Mouse (Mus musculus): Measurements from ENCODE around the gene Grb2. TPM values are rescaled to one million over a fixed set of nuclear protein-coding genes. Genes with fewer than 3 reads are reported as not detected.
"Not testable (repeated sequence)": the region's sequence is repeated elsewhere in the genome, so short reads cannot be mapped to it uniquely, and the experiment has no call there.

The Grb2 gene
- polyA plus RNA-seq, 1 experiment from 2014 or later: 103 TPM

DNA sequence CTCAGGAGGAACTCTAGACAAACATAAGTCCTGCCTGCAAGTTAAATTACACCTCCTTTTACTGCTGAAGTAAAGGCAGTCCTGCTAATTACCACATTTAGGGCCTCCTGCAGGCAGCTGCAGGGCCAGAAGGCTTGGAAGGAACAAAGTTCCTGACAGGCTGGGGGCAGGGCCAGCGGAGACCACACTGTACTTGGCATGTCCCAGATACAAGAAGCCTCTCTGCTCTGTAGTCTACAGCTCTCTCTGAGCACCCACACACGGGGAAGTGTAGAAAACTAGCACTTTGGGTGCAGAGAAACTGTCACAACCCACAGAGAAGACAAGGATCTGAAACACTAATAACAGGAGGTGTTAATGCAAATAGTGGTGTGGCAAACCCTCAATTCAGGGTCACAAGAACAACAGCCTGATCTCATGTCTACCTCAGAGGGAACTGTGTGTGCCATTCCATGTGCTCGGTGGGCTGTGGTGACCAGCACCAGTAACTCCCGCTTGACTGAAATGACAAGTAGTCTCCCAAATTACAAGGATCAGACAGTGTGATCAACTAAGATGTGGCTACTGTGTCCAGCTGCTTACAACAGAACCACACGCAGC is 37.8 kb downstream of the Grb2 start:
- Histone ChIP-seq H3K4me2 (no peak overlapping the region), H3K4me3 (no peak overlapping the region), H3K27me3 (no peaks in the 10 kb centered on the region), H3K27ac (peak overlapping the region; percentile 73), H3K9me3 (replicated peaks) (no peaks in the 10 kb centered on the region), H3K9ac (0 out of 2 replicates have a peak overlapping the region, but pooled peaks have one; percentile 15), H3K36me3 (no peaks in the 10 kb centered on the region), H3K4me1 (replicated peaks) (peaks cover 51% of the 10 kb centered on the region)
- WGBS: 29% methylated on average over 5 of the region's 5 CpGs
- ATAC-seq (replicated peaks; ENCODE audit: insufficient number of reproducible peaks, insufficient read depth, low FRiP score, low read depth): no peak

DNA sequence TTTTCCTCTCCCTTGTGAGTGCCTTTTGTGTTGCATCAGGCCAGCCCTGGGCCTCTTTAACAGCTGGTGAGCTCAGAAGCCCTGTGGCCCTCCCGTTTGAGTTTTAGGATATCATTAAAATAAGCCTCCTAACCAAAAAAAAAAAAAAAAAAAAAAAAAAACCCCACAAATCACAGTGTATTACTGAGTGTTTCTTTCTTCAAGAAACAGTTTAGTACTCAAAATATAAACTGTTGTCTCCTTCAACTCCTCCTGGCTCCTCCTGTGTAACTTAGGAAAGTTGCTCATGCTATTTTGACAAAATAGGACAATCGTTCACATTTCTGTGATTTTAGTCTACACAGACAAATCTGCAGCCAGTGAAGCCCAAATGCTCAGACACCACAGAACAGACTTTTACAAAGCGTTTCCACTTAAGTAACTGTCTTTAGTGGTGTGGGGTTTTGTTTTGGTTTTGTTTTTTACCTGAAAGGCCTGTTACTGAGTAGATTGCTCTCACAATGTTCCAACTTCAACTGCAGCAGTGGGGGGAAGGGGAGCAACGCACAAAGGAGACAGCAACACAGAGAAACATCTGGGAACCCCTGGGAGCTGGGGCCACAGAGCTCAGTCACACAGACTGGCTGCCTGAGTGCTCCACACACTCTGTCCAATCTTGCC is 44.6 kb downstream of the Grb2 start:
- H3K9ac ChIP-seq: no peak overlapping the region
- no peak overlapping the region for H3K4me3 ChIP-seq
- H3K9me3 ChIP-seq (replicated peaks): no peaks in the 10 kb centered on the region
- H3K4me1 ChIP-seq (replicated peaks): peaks cover 14% of the 10 kb centered on the region
- ATAC-seq (replicated peaks; ENCODE audit: insufficient number of reproducible peaks, insufficient read depth, low FRiP score, low read depth): no peak
- 70% methylated on average over 4 of the region's 4 CpGs for WGBS
- H3K27me3 ChIP-seq: no peaks in the 10 kb centered on the region
- H3K36me3 ChIP-seq: peaks cover 9% of the 10 kb centered on the region
- peak overlapping the region; percentile 24; the same call in 1 of the 2 replicates for H3K27ac ChIP-seq
- no peak overlapping the region for H3K4me2 ChIP-seq

DNA sequence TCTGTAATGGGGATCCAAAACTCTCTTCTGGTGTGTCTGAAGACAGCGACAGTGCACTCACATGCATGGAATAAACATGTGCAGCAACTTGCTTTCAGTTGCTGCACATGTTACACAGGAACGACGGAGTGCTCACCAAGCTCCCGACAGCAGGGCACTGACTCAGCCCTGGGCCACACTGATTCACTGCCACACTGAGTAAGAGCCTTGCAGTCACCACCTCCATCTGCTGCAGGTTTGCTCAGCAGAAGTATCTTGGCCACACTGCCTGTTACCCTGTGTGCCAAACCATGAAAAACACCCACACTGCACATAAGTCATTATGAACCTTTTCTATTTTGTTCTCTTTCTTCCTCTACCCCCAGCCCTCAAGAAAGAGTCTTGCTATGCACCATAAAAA is 48.0 kb downstream of the Grb2 start:
- 93% methylated on average over 4 of the region's 4 CpGs for WGBS
- no peak overlapping the region for H3K27ac ChIP-seq
- no peaks in the 10 kb centered on the region for H3K27me3 ChIP-seq
- no peak for ATAC-seq (replicated peaks; ENCODE audit: insufficient number of reproducible peaks, insufficient read depth, low FRiP score, low read depth)
- no peak overlapping the region for H3K4me3 ChIP-seq
- peaks cover 8% of the 10 kb centered on the region for H3K4me1 ChIP-seq (replicated peaks)
- no peak overlapping the region for H3K4me2 ChIP-seq
- H3K9ac ChIP-seq: no peak overlapping the region
- H3K9me3 ChIP-seq (replicated peaks): no peaks in the 10 kb centered on the region
- peaks cover 9% of the 10 kb centered on the region for H3K36me3 ChIP-seq

DNA sequence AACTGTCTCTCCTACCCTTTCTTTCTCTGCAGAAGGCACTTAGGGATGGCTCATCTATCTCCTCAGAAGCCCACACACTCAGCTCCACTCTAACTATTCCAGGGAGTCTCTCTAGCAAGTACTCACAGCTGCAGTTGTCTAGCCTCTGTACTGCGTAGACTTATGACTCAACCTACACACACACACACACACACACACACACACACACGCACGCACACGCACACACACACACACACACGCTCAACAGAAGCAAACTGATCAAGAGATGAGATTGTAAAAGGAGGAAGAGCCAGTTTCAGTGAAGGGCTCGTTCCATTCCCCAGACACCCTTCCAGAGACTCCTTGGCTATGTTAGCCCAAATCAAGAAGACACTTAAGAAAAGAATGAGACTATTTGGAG is 49.9 kb downstream of the Grb2 start:
- Histone ChIP-seq H3K4me3 (no peak overlapping the region), H3K4me1 (replicated peaks) (peaks cover 11% of the 10 kb centered on the region), H3K9ac (no peak overlapping the region), H3K27me3 (no peaks in the 10 kb centered on the region), H3K9me3 (replicated peaks) (no peaks in the 10 kb centered on the region), H3K4me2 (no peak overlapping the region), H3K36me3 (peaks cover 21% of the 10 kb centered on the region), H3K27ac (no peak overlapping the region)
- no peak for ATAC-seq (replicated peaks; ENCODE audit: insufficient number of reproducible peaks, insufficient read depth, low FRiP score, low read depth)
- 83% methylated on average over 6 of the region's 6 CpGs for WGBS

DNA sequence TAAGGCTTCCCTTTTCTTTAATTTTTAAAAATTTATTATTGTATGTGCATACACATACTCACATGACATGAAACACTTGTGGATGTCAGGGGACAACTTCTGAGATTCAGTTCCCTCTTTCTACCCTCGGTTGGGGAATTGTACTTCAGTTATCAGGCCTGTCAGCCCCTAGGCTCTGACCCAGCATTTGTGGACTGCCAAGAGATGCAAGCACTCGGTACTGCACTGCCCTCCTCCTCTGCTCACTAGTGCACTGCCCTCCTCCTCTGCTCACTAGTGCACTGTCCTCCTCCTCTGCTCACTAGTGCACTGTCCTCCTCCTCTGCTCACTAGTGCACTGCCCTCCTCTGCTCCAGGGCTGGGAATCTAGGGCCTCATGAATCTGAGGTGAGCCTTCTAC is 54.3 kb downstream of the Grb2 start:
- Histone ChIP-seq H3K36me3 (peaks cover 15% of the 10 kb centered on the region), H3K27me3 (no peaks in the 10 kb centered on the region), H3K4me1 (replicated peaks) (peaks cover 33% of the 10 kb centered on the region), H3K4me3 (no peak overlapping the region), H3K4me2 (no peak overlapping the region), H3K9ac (no peak overlapping the region; the same call in 1 of the 2 replicates), H3K9me3 (replicated peaks) (no peaks in the 10 kb centered on the region), H3K27ac (peak overlapping the region; percentile 88; the same call in 1 of the 2 replicates)
- WGBS: 37% methylated on average over 2 of the region's 2 CpGs
- no peak for ATAC-seq (replicated peaks; ENCODE audit: insufficient number of reproducible peaks, insufficient read depth, low FRiP score, low read depth)

DNA sequence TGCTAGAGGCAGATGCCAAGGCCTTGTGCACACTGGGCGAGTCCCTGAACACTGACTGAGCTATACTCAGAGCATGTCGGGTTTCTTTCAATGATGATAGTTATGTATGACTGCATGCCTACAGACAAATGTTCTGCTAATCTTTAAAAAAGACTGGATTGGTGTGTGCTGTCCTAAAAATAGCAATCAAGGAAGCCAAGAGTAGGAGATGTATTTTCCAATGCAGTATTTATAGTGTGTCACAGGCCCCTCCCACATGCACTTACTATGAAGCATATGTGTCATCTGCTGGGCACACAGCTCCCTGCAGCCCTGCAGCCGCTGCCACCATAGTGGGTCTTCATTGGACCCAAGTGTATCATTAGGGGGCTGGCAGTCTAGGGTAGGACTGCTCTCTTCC is 55.2 kb downstream of the Grb2 start:
- H3K36me3 ChIP-seq: peaks cover 21% of the 10 kb centered on the region
- WGBS: 46% methylated on average over 3 of the region's 3 CpGs
- no peaks in the 10 kb centered on the region for H3K27me3 ChIP-seq
- peak overlapping the region; percentile 88 for H3K27ac ChIP-seq
- H3K4me3 ChIP-seq: no peak overlapping the region
- H3K9me3 ChIP-seq (replicated peaks): no peaks in the 10 kb centered on the region
- H3K4me2 ChIP-seq: peak overlapping the region; percentile 21
- H3K9ac ChIP-seq: no peak overlapping the region
- H3K4me1 ChIP-seq (replicated peaks): peaks cover 33% of the 10 kb centered on the region
- ATAC-seq (replicated peaks; ENCODE audit: insufficient number of reproducible peaks, insufficient read depth, low FRiP score, low read depth): peak; percentile 85

DNA sequence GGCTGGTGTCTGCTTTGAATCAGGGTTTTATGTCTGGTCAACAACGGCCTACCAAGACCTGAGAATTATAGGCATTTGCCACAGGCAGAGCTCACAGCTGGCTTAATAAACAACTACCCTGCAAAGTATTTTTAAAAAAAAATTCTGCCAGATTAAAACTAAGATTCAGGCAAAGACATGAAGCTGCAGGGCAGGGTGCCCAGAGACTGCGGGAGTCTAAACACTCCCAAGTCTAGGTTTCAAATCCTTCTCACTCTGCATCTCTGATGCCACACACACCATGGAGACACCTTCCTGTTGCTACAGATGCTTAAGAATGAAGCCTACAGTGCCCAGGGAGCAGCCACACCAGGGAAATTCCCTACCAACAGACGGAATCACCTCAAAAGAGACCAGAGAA is 56.7 kb downstream of the Grb2 start:
- ATAC-seq (replicated peaks; ENCODE audit: insufficient number of reproducible peaks, insufficient read depth, low FRiP score, low read depth): no peak

DNA sequence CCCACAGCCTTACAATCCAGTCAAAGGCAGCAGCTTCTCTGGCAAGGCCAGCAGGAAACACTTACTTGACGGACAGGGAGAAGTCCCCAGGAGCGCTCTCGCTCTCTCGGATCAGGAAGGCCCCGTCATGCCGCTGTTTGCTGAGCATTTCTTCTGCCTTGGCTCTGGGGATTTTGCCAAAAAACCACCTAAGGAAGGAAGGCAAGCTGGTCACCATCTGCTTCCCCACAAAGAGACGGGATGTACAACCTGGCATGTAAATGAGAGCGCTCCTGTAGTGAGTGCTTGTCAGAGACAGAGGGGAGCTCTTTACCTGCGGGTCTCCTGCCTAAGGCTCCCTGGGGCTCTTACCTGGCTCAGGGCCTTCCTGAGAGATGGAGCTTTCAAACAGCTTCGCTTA is 58.7 kb downstream of the Grb2 start:
- Histone ChIP-seq H3K9ac (no peak overlapping the region), H3K27me3 (no peaks in the 10 kb centered on the region), H3K27ac (peak overlapping the region; percentile 17; the same call in 1 of the 2 replicates), H3K4me3 (no peak overlapping the region), H3K9me3 (replicated peaks) (no peaks in the 10 kb centered on the region), H3K4me1 (replicated peaks) (peaks cover 33% of the 10 kb centered on the region), H3K36me3 (peaks cover 30% of the 10 kb centered on the region), H3K4me2 (no peak overlapping the region)
- ATAC-seq (replicated peaks; ENCODE audit: insufficient number of reproducible peaks, insufficient read depth, low FRiP score, low read depth): no peak
- WGBS: 49% methylated on average over 10 of the region's 10 CpGs

More for the DNA sequence above, 56.7 kb downstream of the Grb2 start:
- Histone ChIP-seq H3K9me3 (replicated peaks) (no peaks in the 10 kb centered on the region), H3K27ac (no peak overlapping the region), H3K36me3 (peaks cover 26% of the 10 kb centered on the region), H3K4me2 (no peak overlapping the region), H3K27me3 (no peaks in the 10 kb centered on the region), H3K9ac (no peak overlapping the region), H3K4me3 (no peak overlapping the region), H3K4me1 (replicated peaks) (peaks cover 33% of the 10 kb centered on the region)
- WGBS: 86% methylated on average over 3 of the region's 3 CpGs

DNA sequence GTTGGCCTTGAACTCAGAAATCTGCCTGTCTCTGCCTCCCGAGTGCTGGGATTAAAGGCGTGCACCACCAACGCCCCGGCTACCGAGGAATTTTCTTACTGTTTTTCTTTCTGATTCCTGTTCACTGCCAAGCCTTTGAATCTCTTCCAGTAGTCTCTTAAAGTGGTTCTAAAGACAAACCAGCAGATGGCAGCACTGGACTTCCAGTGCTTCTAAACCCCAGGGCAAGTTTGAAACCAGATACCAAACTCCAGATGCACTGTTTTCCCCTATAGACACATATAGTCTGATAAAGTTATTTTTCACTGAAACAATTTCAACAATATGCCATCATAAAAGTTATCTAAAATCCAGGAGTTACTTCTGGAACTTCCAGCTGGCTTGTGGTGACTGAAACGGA is 60.9 kb downstream of the Grb2 start:
- no peak overlapping the region for H3K4me2 ChIP-seq
- peaks cover 34% of the 10 kb centered on the region for H3K36me3 ChIP-seq
- no peak for ATAC-seq (replicated peaks; ENCODE audit: insufficient number of reproducible peaks, insufficient read depth, low FRiP score, low read depth)
- H3K9ac ChIP-seq: no peak overlapping the region
- H3K9me3 ChIP-seq (replicated peaks): no peaks in the 10 kb centered on the region
- no peaks in the 10 kb centered on the region for H3K27me3 ChIP-seq
- peaks cover 14% of the 10 kb centered on the region for H3K4me1 ChIP-seq (replicated peaks)
- no peak overlapping the region for H3K4me3 ChIP-seq
- H3K27ac ChIP-seq: no peak overlapping the region
- WGBS: 33% methylated on average over 6 of the region's 6 CpGs

DNA sequence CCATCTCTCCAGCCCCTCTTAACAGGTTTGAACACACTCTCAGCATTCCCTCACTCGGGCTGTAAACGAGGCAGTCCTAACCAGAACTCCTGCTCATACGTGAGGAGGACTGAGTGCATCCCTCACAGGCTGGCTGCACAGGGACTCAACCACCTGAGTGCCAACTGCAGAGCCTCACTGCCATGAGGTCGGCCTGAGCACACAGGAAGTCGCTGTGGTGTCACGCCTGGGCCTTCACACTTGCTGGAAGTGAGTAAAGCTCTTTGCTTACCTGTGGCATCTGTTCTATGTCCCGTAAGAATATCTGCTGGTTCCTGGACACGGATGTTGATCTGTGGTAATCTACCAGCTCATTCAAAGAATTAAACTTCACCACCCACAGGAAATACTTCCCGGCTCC is 62.0 kb downstream of the Grb2 start:
- Histone ChIP-seq H3K9me3 (replicated peaks) (no peaks in the 10 kb centered on the region), H3K36me3 (peaks cover 34% of the 10 kb centered on the region), H3K4me2 (no peak overlapping the region), H3K4me3 (no peak overlapping the region), H3K27me3 (no peaks in the 10 kb centered on the region), H3K9ac (no peak overlapping the region), H3K27ac (no peak overlapping the region), H3K4me1 (replicated peaks) (peaks cover 13% of the 10 kb centered on the region)
- ATAC-seq (replicated peaks; ENCODE audit: insufficient number of reproducible peaks, insufficient read depth, low FRiP score, low read depth): no peak
- WGBS: 91% methylated on average over 9 of the region's 9 CpGs

DNA sequence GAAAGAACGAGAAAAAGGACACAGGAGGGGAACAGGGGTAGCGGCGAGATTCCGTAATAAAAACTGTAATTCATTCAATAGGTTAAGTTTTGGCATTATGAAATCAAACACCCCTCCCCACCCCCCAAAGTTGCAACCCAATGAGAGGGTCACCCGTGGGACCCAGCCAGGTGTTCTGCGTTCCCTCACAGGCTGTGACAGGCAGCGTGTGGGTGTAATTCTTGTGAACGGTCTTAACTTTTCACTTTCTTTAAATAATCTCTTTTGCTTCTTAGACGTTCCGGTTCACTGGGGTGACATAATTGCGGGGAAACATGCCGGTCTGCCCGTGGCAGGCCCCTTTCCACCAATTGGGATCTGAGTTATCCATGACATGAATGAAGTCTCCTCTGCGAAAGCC is 62.9 kb downstream of the Grb2 start:
- H3K9ac ChIP-seq; H3K27ac ChIP-seq; ATAC-seq (replicated peaks; ENCODE audit: insufficient number of reproducible peaks, insufficient read depth, low FRiP score, low read depth); H3K4me3 ChIP-seq; H3K4me2 ChIP-seq; H3K9me3 ChIP-seq (replicated peaks); H3K27me3 ChIP-seq: not testable (repeated sequence)
- peaks cover 34% of the 10 kb centered on the region for H3K36me3 ChIP-seq
- 74% methylated on average over 14 of the region's 14 CpGs for WGBS
- H3K4me1 ChIP-seq (replicated peaks): peaks cover 12% of the 10 kb centered on the region

DNA sequence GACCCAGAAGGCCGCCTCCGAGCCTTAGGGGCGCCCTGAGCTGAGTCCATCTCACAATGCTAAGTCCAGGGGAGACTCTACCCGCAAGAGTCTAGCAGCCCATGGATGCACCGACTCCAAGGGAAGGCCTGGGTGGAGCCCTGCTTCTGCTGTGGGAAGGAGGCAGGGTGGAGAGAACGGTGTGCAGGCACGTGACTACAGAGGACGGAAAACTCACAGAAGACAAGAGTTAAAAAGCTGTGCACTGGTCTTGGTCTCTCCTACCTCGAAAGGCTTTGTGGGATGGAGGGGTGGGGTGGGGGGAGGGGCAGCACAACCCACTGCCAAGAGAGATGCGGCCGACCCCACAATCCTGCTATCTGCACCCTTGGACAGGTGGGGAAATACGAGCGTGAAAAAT is 64.1 kb downstream of the Grb2 start:
- peaks cover 30% of the 10 kb centered on the region for H3K36me3 ChIP-seq
- no peak overlapping the region for H3K4me3 ChIP-seq
- 92% methylated on average over 13 of the region's 13 CpGs for WGBS
- no peak overlapping the region for H3K9ac ChIP-seq
- peaks cover 6% of the 10 kb centered on the region; the same call in 1 of the 2 replicates for H3K4me1 ChIP-seq (replicated peaks)
- H3K27me3 ChIP-seq: no peaks in the 10 kb centered on the region
- no peak for ATAC-seq (replicated peaks; ENCODE audit: insufficient number of reproducible peaks, insufficient read depth, low FRiP score, low read depth)
- H3K9me3 ChIP-seq (replicated peaks): no peaks in the 10 kb centered on the region
- H3K4me2 ChIP-seq: no peak overlapping the region
- H3K27ac ChIP-seq: no peak overlapping the region

All from heart, embryonic 15.5 days (tissue).